Mouse (Mus musculus): Measurements from ENCODE around the gene Akip1. TPM values are rescaled to one million over a fixed set of nuclear protein-coding genes. Genes with fewer than 3 reads are reported as not detected.

The Akip1 gene
- 38.3 and 40.6 TPM in 2 replicates for polyA plus RNA-seq (2015; fragmentation: Nextera tagmentation; extraction: Ambion mirVana)

DNA sequence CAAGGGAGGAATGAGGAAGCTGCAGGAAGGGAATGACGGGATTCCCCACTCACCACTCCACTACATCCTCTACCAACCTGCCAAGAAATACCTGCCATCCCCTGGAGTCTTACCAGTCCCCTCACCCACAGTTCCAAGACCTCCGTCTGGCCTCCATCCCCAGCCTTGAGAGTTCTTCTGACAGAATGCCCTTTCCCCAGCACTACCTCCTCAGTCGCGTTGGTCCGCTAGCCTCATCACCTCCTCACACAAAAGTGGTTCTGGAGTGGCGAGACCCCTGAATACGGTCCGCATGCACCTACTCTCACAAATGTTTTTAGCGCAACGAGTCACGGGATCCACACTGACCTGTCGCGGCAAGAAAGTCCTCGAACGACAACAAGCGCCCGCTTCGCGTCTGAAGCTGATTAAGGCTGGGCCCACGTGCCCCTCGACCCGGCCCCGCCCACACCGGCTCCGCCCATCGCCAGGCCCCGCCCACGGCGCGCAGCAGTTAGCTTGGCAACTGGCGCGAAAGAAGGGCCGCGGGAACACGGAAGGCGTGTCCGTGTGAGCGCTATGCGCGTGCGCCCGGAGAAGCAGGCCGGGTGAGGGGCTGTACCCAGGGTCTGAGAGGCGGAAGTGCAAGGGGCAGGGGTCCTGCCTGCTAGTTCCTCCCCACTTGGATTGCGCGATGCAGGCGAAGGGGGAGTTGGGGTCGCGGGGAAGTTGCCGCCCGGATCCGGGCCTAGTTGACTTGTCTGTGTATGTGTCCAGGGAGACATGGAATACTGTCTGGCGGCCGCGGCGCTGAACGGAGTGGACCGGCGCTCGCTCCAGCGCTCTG is at the start of gene Akip1, which contains the start of gene St5:
Akip1 (plus strand) TSS at position 501 of the 826 bp plus-strand sequence.
St5 (minus strand) TSS at position 416 of the 826 bp plus-strand sequence.
- Histone ChIP-seq H3K9me3 (no peaks in the 10 kb centered on the region), H3K4me1 (0 out of 2 replicates have a peak, but pooled peaks cover 2% of the 10 kb centered on the region)
- ATAC-seq (ENCODE audit: insufficient read depth, low FRiP score, low read depth): peak; percentile 95

DNA sequence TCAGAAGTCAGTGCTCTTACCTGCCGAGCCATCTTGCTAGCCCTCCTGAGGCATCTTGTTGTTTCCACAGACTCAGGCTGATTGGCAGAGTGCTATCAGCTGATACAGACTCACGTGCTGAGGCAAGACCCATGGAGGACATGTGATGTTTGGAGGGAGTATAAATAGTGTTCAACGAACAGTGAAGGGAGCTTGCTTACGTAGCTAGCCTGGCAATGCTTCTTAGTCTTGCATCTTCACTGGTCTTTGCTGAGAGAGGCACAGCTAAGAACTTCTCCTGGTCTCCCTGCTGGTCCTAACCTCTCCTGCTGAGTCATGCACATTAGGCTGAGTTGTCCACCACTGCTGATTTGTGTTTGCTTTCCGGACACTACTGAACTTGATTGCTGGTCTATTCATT is 48.6 kb upstream of the Akip1 start:
- peaks cover 6% of the 10 kb centered on the region; the same call in 1 of the 2 replicates for H3K4me1 ChIP-seq
- 70% methylated on average over 5 of the region's 5 CpGs for WGBS
- no peak for ATAC-seq (ENCODE audit: insufficient read depth, low FRiP score, low read depth)
- H3K4me3 ChIP-seq (replicated peaks): no peak overlapping the region
- no peaks in the 10 kb centered on the region for H3K27me3 ChIP-seq (replicated peaks)
- H3K4me2 ChIP-seq: no peak overlapping the region
- H3K36me3 ChIP-seq: no peaks in the 10 kb centered on the region
- no peak overlapping the region for H3K9ac ChIP-seq
- no peaks in the 10 kb centered on the region for H3K9me3 ChIP-seq
- H3K27ac ChIP-seq: no peak overlapping the region

More for the DNA sequence above, at the start of gene Akip1, which contains the start of gene St5:
- no peaks in the 10 kb centered on the region for H3K27me3 ChIP-seq (replicated peaks)
- H3K36me3 ChIP-seq: no peaks in the 10 kb centered on the region
- H3K4me2 ChIP-seq: peak within 1 kb of the TSS; percentile 81
- peak within 1 kb of the TSS; percentile 79 for H3K27ac ChIP-seq
- H3K4me3 ChIP-seq (replicated peaks): peak within 1 kb of the TSS; percentile 73
- peak within 1 kb of the TSS; percentile 80 for H3K9ac ChIP-seq
- 1% methylated on average over 61 of the region's 61 CpGs for WGBS

DNA sequence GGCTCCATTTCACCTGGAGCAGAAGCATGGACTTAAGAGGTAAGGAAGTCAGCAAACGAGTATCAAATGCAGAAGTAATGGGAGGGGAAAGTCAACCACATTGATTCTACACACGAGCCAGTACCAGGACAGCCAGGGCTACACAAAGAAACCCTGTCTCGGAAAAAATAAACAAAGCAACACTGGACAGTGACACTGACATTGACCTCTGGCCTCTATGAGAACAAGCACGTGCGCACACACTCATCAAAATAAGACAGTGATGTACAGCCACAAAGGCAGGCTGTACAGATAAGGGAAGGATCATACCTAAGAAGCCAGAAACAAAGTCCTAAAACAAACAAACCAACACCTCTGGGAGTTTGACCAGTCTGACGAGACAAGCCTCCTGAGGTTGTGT is 45.6 kb upstream of the Akip1 start:
- no peak overlapping the region for H3K27ac ChIP-seq
- H3K27me3 ChIP-seq (replicated peaks): no peaks in the 10 kb centered on the region
- H3K9me3 ChIP-seq: no peaks in the 10 kb centered on the region
- no peak for ATAC-seq (ENCODE audit: insufficient read depth, low FRiP score, low read depth)
- no peak overlapping the region for H3K4me3 ChIP-seq (replicated peaks)
- H3K36me3 ChIP-seq: no peaks in the 10 kb centered on the region
- H3K4me1 ChIP-seq: peaks cover 6% of the 10 kb centered on the region; the same call in 1 of the 2 replicates
- no peak overlapping the region for H3K4me2 ChIP-seq
- WGBS: 28% methylated on average over 6 of the region's 6 CpGs
- H3K9ac ChIP-seq: no peak overlapping the region

DNA sequence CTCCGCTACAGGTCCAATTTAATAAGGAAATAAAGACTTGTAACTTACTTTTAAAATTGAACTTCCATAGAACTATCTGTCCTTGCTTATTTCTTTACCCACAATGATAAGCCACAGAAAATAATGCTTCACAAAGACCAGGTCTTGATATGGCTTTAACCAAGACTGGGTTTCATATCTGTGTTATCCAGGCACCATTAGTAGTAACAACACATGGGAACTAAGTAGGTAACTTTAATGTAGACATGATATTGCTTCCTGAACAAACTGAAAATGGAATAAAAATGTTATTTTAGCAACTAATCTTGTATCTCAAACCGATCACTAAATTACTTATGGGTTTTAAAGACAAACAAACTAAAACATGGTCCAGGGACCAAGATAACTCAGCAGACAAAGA is 44.2 kb upstream of the Akip1 start:
- H3K9me3 ChIP-seq: no peaks in the 10 kb centered on the region
- ATAC-seq (ENCODE audit: insufficient read depth, low FRiP score, low read depth): no peak
- H3K27me3 ChIP-seq (replicated peaks): no peaks in the 10 kb centered on the region
- H3K27ac ChIP-seq: no peak overlapping the region
- no peak overlapping the region for H3K4me2 ChIP-seq
- peaks cover 6% of the 10 kb centered on the region; the same call in 1 of the 2 replicates for H3K4me1 ChIP-seq
- no peak overlapping the region for H3K9ac ChIP-seq
- 78% methylated on average over 2 of the region's 2 CpGs for WGBS
- no peaks in the 10 kb centered on the region for H3K36me3 ChIP-seq
- H3K4me3 ChIP-seq (replicated peaks): no peak overlapping the region

DNA sequence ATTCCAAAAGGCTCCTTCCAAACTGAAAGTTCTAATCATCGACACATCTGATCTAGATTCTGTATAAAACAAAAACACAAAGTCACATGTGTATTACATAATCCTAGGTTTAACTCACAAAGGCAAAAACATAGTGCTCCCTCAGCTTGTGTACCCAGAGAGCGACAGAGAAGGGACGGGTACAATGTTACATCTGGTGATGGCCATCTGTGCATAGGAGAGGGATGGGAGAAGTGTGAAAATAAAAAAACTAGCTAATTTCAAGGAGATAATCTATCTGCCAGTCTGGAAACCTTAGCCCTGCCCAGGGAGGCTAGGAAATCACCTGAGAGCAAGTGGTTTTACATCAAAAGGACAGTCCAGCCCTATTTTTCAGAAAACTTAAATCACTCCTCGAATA is 40.9 kb upstream of the Akip1 start:
- Histone ChIP-seq H3K27me3 (replicated peaks) (no peaks in the 10 kb centered on the region), H3K9ac (no peak overlapping the region), H3K36me3 (no peaks in the 10 kb centered on the region), H3K4me3 (replicated peaks) (no peak overlapping the region), H3K4me1 (peaks cover 6% of the 10 kb centered on the region; the same call in 1 of the 2 replicates), H3K4me2 (no peak overlapping the region), H3K9me3 (no peaks in the 10 kb centered on the region), H3K27ac (no peak overlapping the region)
- 81% methylated on average over 4 of the region's 4 CpGs for WGBS
- ATAC-seq (ENCODE audit: insufficient read depth, low FRiP score, low read depth): no peak

DNA sequence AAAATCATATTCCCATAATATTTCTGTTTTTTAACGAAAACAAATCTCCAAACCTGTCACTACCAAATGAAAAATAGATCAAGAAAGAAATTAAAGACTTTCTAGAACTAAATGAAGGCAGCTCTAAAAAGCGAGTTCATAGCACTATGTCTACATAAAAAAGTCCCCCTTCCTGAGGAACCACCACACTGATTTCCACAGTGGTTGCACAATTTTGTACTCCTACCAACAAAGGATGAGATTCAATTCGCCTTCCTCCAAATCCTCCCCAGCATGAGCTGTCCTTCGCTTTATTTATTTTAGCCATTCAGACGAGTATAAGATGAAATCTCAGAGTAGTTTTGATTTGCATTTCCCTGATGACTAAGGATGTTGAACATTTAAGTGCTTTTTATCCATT is 36.8 kb upstream of the Akip1 start:
- WGBS: 62% methylated on average over 5 of the region's 5 CpGs
- Histone ChIP-seq H3K4me1 (peaks cover 6% of the 10 kb centered on the region; the same call in 1 of the 2 replicates), H3K36me3 (no peaks in the 10 kb centered on the region), H3K27me3 (replicated peaks) (no peaks in the 10 kb centered on the region), H3K9me3 (no peaks in the 10 kb centered on the region), H3K9ac (no peak overlapping the region), H3K27ac (no peak overlapping the region), H3K4me2 (no peak overlapping the region), H3K4me3 (replicated peaks) (no peak overlapping the region)
- ATAC-seq (ENCODE audit: insufficient read depth, low FRiP score, low read depth): no peak

DNA sequence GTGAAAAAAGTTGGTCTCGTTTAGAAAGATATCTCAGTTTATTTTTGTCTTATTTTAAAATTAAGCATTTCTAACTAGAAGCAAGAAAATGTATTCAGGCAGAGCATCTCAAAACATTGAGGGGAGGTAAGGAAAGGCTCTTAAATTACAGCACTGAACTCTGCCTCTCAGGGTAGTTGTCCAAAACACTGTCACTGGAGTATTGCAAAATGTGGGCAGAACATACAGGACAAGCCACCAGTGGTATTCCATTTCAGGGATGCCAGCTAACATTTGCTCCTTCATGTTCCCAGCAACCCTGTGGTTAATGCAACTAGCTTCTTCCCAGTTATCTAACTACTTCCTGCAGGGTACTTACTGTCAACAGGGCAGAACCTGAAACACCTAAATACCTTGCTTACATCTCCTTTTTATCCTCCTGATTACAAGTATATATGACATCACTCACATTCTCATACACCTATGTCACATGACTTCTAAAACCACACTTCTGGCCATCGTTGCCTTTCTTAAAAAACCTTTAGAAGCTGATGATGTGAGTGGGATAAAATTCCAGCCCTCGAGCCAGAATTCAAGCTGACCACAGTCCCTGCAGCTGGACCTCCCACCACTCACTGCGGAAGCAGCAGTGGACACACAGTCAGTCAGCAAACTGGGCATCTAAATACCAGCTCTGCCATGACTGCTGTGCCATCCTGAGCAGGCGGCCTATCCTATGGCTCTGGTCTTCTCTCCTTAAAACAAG is 33.9 kb upstream of the Akip1 start:
- no peak overlapping the region for H3K9ac ChIP-seq
- ATAC-seq (ENCODE audit: insufficient read depth, low FRiP score, low read depth): no peak

DNA sequence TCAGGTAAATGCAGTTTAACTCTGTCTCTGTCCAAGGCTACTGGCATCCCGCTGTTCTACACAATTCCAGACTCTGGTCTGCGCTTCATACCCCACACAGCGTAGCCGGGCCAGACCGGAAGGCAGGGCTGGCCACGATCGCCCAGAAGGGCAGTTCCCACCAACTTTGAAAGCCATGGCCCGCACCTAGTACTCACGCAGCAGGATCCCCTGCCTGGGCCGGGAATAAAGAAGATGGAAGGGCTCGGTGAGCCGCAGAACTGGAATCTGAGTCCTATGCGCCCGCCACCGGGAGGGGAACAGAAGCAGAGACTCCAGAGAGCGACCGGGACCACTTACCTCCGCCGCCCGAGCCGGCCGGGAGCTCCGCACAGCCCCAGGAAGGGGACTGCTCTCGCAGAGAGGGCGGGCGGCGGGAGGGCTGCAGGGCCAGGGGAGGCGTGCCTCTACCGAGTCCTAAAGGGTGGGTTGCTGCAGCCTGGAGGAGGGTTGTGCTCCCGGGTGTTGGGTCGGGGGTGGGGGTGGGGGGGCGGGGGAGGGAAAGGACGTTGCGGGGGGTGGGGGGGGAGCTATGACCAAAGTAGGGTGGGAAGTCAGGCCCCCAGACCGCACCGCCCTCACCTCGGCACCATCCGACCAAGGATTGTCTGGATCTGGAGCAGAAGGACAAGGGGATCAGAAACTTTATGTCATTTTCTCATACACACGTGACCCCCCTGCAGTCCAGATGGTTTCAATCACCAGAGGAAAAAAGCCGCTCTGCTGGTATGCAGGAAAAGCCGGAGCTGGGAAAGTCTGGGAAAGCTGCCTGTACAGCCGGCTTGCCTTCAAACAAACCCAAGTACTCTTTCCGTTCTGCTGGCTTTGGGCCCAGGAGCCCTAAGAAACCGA is 31.7 kb upstream of the Akip1 start:
- Histone ChIP-seq H3K9ac (peak overlapping the region; percentile 80), H3K9me3 (no peaks in the 10 kb centered on the region), H3K4me3 (replicated peaks) (peak overlapping the region; percentile 79), H3K4me1 (peaks cover 14% of the 10 kb centered on the region; the same call in 1 of the 2 replicates), H3K27ac (peak overlapping the region; percentile 98), H3K27me3 (replicated peaks) (no peaks in the 10 kb centered on the region), H3K36me3 (no peaks in the 10 kb centered on the region), H3K4me2 (peak overlapping the region; percentile 75)
- 1% methylated on average over 36 of the region's 44 CpGs for WGBS
- peak; percentile 94 for ATAC-seq (ENCODE audit: insufficient read depth, low FRiP score, low read depth)

More for the DNA sequence above, 33.9 kb upstream of the Akip1 start:
- Histone ChIP-seq H3K27me3 (replicated peaks) (no peaks in the 10 kb centered on the region), H3K4me3 (replicated peaks) (peak overlapping the region; percentile 19), H3K4me2 (peak overlapping the region; percentile 50), H3K27ac (no peak overlapping the region), H3K36me3 (no peaks in the 10 kb centered on the region), H3K4me1 (peaks cover 14% of the 10 kb centered on the region; the same call in 1 of the 2 replicates), H3K9me3 (no peaks in the 10 kb centered on the region)
- WGBS: 66% methylated on average over 5 of the region's 5 CpGs

DNA sequence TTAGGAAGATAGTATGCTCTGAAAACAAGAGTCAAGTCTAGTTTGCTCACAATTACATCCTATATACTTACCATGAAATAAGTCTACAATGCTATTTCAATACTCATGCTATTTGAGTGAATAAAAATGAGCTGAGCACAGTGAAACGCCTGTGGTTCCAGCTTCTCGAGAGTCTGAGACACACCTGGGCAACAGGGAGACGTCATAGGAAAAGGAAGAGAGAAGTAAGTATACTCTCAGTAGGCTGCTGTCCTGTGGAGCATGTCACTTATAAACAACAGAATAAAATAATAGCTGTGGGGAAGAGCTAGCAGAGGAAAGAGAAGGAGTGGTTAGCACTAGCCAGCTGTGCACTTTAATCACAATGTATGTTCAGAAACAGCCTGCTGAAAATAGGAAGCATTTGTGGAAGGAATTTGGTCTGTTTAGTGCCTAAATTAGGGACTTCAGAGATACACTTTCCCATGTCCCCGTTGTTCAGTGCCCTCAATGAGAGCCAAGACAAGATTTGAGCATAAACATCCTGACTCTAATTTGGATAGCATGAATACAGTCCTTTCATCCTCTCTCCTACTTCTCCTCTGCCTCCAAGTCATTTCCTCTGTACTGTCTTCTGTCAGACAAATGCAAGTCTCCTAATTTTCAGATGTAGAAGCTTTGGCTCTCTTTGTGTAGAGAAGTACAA is 28.4 kb upstream of the Akip1 start:
- 41% methylated on average over 4 of the region's 4 CpGs for WGBS

DNA sequence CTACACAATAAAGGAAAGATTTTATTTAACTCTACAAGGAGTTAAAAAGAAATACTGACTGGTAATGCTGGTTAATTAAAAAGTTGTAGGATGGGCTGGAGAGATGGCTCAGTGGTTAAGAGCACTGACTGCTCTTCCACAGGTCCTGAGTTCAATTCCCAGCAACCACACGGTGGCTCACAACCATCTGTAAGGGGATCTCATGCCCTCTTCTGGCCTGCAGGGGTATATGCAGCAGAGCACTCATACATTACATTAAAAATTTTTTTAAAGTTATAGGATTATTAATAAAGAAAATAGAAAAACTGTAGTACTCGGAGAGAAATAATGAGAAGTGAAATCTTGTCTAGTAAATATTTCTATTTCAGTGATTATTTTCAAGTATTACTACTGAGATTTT is 23.2 kb upstream of the Akip1 start:
- Histone ChIP-seq H3K4me3 (replicated peaks) (no peak overlapping the region), H3K27me3 (replicated peaks) (no peaks in the 10 kb centered on the region), H3K9ac (no peak overlapping the region), H3K9me3 (no peaks in the 10 kb centered on the region), H3K36me3 (no peaks in the 10 kb centered on the region), H3K27ac (no peak overlapping the region), H3K4me2 (no peak overlapping the region), H3K4me1 (0 out of 2 replicates have a peak, but pooled peaks cover 1% of the 10 kb centered on the region)
- 92% methylated on average over 2 of the region's 2 CpGs for WGBS
- no peak for ATAC-seq (ENCODE audit: insufficient read depth, low FRiP score, low read depth)

More for the DNA sequence above, 28.4 kb upstream of the Akip1 start:
- no peaks in the 10 kb centered on the region for H3K27me3 ChIP-seq (replicated peaks)
- H3K36me3 ChIP-seq: no peaks in the 10 kb centered on the region
- H3K4me2 ChIP-seq: no peak overlapping the region
- peak overlapping the region; percentile 71 for H3K27ac ChIP-seq
- H3K9ac ChIP-seq: no peak overlapping the region
- H3K4me3 ChIP-seq (replicated peaks): no peak overlapping the region
- H3K4me1 ChIP-seq: peaks cover 14% of the 10 kb centered on the region; the same call in 1 of the 2 replicates
- no peak for ATAC-seq (ENCODE audit: insufficient read depth, low FRiP score, low read depth)
- H3K9me3 ChIP-seq: no peaks in the 10 kb centered on the region

DNA sequence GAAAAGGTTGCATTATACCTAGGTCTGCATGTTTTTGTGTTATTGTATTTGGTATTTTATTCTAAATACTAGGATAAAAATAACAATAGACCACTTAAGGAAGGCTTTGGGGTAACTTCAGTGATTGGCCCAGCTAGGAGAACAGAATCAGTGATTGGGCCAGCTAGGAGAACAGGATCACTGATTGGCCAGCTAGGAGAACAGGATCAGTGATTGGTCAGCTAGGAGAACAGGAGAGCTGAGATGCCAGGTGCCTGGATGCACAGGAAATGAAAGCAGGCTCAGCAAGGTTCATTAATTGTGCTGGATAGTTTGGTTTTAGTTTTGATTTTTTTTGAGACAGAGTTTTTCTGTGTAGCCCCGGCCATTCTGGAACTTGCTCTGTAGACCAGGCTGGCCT is 22.6 kb upstream of the Akip1 start:
- H3K4me1 ChIP-seq: 0 out of 2 replicates have a peak, but pooled peaks cover 3% of the 10 kb centered on the region
- ATAC-seq (ENCODE audit: insufficient read depth, low FRiP score, low read depth): no peak
- H3K4me3 ChIP-seq (replicated peaks): no peak overlapping the region
- no peaks in the 10 kb centered on the region for H3K36me3 ChIP-seq
- H3K27me3 ChIP-seq (replicated peaks): no peaks in the 10 kb centered on the region
- H3K4me2 ChIP-seq: no peak overlapping the region
- no peaks in the 10 kb centered on the region for H3K9me3 ChIP-seq
- no peak overlapping the region for H3K27ac ChIP-seq
- H3K9ac ChIP-seq: no peak overlapping the region
- 94% methylated on average over 1 of the region's 1 CpGs for WGBS

Measured in stomach, embryonic 15.5 days (tissue).